Mouse (Mus musculus): ENCODE results near the gene Gm17268. TPM values are rescaled to one million over a fixed set of nuclear protein-coding genes. Genes with fewer than 3 reads are reported as not detected.

Gene Gm17268
- total RNA-seq (2021): not detected

GRCm38 (mm10) chr11:82038535-82038934 lies at the start of gene Gm17268:
Gene Gm17268 (minus strand): TSS chr11:82038562.
- DNase-seq (ENCODE audit: extremely low spot score in 1 of 2, low spot score in 1 of 2): no peak

- DNase-seq (ENCODE audit: extremely low spot score in 1 of 2, low spot score in 1 of 2): no peak
These were observed 46.0 kb upstream of the Gm17268 start for GRCm38 (mm10) chr11:82084360-82084759.

- DNase-seq (ENCODE audit: extremely low spot score in 1 of 2, low spot score in 1 of 2): no peak
These were observed 42.5 kb upstream of the Gm17268 start for GRCm38 (mm10) chr11:82080865-82081264.

DNA sequence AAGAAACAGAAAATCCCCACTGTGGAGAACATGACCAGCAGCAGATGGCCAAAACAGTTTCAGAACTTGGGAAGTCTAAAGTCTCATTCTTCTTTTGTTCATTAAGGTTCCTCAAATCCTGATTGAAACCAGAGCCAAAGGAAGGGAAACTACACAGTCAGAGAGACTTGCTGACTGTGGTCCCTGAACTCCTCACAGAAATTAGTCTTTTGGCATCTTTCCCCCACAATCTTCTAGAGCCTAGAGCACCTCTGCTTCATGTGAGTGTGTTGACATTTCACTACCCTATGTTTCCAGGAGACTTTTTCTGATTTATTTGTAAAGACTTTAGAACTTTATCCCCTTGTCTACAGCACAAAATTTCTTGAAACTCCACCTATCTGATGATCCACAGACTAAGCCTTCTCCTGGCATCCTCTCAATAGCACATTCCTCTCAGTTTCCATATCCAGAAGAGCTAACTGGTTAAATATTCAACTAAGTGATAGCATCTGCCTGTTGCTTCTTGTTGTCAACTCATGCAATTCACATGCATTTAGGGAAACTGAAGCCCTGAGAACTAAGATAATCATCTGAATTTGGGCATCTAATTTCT lies 39.9 kb upstream of the Gm17268 start:
- DNase-seq (ENCODE audit: extremely low spot score in 1 of 2, low spot score in 1 of 2): no peak

DNA sequence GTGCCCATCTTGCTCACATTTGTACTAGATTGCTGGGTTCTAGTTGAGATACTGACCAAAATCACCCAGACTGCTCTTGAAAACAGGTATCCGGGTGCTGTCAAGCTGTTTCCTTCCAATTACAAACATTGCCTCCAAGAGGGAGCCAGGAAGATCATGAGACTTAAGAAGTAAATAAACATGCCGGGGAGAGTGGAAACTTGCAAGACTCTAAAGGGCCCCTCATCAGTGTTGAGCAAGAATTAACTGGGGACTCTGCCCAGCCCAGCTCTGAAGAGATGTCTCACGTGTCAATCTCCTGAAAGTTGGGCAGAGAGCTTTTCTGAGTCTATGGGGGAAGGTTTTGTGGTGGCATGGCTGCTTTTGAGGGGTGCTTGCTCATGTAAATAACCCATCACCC lies 38.7 kb upstream of the Gm17268 start:
- DNase-seq (ENCODE audit: extremely low spot score in 1 of 2, low spot score in 1 of 2): no peak

DNA sequence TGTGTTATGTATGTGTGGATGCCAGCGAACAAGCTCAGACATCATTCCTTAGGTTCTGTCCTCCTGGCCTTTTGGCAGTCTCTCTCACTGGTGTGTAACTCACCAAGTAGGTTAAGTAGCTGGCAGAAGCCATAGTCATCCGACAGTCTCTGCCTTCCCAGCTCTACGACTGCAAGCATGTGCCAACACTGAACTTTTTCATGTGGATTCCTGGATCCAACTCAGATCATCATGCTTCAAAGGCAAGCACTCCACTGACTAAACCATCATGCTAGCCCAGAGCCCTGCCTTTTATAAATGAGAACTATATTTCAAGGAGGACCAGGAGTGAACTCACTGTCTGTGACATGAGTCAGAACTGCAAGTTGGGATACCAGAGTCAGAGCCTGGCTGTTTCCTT lies 35.3 kb upstream of the Gm17268 start:
- DNase-seq (ENCODE audit: extremely low spot score in 1 of 2, low spot score in 1 of 2): no peak

DNA sequence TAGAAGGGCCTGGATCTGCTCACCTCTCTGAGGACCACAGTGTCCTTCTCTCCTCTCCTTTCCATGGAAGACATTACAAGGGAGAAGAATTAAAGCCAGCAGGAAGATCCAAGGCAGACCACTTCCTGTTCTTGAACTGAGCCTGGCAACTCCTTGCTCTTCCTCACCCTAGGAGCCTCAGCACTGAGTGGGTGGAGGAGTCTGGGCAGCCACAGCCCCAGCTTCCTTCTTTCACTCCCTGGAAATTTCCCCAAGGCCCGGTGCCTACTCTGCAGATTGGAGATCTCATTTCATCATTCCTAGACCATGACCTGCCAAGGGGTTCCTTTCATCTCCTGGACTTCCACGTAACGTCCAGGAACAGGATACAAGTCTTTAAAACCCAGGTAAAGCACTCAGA lies 34.6 kb upstream of the Gm17268 start:
- DNase-seq (ENCODE audit: extremely low spot score in 1 of 2, low spot score in 1 of 2): no peak

DNA sequence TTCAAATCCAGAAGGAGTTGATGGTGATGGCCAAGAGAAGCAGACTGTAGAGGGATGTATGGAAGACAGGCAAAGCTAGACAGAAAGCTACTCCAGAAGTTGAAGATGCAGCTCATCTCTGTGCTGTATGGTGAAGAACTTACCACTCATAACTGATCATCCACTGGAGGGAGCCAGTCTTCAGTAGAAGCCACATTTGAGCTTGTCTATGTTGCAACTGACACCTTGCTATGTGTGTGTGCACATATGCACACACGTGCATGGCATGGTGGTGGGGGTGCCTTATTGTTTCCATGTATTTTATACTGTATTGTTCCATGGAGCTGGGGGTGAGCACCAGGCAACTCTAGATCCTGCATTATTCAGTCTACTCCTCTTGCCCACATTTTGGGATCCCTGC lies 34.0 kb upstream of the Gm17268 start:
- DNase-seq (ENCODE audit: extremely low spot score in 1 of 2, low spot score in 1 of 2): no peak

GRCm38 (mm10) chr11:82071076-82071475 lies 32.7 kb upstream of the Gm17268 start:
- no peak for DNase-seq (ENCODE audit: extremely low spot score in 1 of 2, low spot score in 1 of 2)

- no peak for DNase-seq (ENCODE audit: extremely low spot score in 1 of 2, low spot score in 1 of 2)
These were observed 28.7 kb upstream of the Gm17268 start for GRCm38 (mm10) chr11:82066953-82067571.

DNA sequence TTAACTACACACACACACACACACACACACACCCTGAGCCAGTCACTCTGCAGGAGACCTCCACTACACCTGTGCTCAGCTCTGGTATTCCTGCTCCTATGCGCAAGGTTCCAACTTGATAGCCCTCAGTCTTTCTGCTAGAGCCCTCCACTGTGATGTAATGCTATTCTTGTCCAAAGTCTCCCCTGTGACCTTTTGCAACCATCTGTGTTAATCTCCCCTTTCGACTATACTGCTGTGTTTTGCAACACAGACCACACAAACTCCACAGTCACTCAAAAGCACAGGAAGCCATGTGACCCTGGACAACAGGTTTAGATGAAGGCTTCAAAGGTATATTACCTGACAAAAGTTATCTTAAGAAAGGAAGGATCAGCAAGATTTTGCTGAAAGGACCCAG lies 25.1 kb upstream of the Gm17268 start:
- DNase-seq (ENCODE audit: extremely low spot score in 1 of 2, low spot score in 1 of 2): no peak

- no peak for DNase-seq (ENCODE audit: extremely low spot score in 1 of 2, low spot score in 1 of 2)
These were observed 23.9 kb upstream of the Gm17268 start for GRCm38 (mm10) chr11:82062226-82062625.

DNA sequence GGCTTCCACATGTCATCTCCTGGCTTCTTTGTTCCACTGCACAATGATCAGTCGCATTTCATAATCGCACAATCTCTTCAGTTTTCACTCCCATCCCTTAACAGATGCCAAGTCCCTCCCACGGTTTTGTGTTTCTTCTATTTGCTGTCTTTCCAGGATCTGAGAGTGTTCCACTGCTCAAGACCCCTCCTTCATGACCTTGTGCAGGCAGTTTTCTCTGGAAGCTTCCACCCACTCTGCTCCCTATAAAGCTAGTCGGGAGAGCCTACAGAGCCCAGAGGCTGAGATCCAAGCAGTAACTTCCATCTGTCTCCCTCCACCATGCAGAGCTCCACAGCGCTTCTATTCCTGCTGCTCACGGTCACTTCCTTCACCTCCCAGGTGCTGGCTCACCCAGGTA lies 19.3 kb upstream of the Gm17268 start, which contains the start of gene Ccl11:
Ccl11 (plus strand) TSS at position 178 of the 400 bp plus-strand sequence.
- DNase-seq (ENCODE audit: extremely low spot score in 1 of 2, low spot score in 1 of 2): no peak

DNA sequence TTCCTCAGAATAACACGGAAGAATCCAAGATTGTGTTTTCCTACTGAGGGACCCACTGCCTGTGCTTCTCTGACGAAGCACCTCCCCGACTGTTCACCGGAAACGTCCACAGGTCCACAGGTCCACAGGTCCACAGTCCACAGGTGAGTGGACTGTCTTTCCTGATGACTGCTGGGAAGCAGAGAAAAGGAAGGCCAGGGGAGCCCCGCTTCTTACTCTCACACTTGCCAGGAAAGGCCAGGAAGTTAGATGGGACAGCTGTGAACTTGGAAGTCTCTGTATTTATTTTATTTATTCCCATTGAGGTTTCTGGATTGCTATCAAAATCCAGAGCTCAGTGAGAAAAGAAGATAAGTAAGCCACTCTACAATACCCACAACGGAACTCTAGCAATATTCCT lies 15.5 kb upstream of the Gm17268 start:
- DNase-seq (ENCODE audit: extremely low spot score in 1 of 2, low spot score in 1 of 2): no peak

DNA sequence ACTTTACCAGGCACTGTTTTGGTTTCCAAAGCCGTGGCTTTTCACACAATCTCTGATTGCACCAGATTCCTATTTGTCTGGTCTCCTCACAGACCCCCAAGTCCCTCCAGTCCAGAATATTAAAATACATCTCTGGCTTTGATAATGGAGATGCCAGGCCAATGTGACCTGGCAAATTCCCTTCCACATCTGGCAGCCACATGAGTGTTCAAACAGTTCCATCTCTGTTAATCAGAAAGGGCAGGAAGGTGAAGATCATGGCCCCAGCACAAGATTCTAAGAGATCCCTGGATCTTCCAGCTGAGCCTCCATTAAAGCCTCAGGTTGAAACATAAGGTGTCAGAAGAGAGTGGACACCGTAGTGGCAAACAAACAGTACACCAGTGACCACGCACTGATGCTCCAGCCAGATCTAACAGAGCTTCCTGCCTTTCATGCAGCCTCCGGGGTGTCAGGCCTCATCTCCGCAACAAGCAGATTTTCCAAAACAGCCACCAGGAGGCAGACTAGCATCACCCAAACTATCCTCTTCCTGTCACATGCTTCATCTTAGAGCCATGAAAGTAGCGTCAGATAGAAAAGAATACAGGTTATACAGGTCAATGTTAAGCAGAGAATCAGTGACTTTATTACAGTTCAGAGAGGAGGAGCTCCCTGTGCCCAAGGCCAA lies 9.5 kb upstream of the Gm17268 start:
- peak in 1 of 2 experiments; percentile 36 for DNase-seq (ENCODE audit: extremely low spot score in 1 of 2, low spot score in 1 of 2)

- DNase-seq (ENCODE audit: extremely low spot score in 1 of 2, low spot score in 1 of 2): no peak
These were observed 7.1 kb upstream of the Gm17268 start, which contains the start of gene Ccl7 for GRCm38 (mm10) chr11:82045471-82045870. Gene Ccl7 (plus strand): TSS chr11:82045712.

GRCm38 (mm10) chr11:82041671-82042080 lies 3.3 kb upstream of the Gm17268 start:
- DNase-seq (ENCODE audit: extremely low spot score in 1 of 2, low spot score in 1 of 2): no peak

GRCm38 (mm10) chr11:82039132-82039660 lies 834 bp upstream of the Gm17268 start:
- DNase-seq (ENCODE audit: extremely low spot score in 1 of 2, low spot score in 1 of 2): no peak

GRCm38 (mm10) chr11:82035857-82036256 lies 2.5 kb downstream of the Gm17268 start:
- DNase-seq (ENCODE audit: extremely low spot score in 1 of 2, low spot score in 1 of 2): no peak

DNA sequence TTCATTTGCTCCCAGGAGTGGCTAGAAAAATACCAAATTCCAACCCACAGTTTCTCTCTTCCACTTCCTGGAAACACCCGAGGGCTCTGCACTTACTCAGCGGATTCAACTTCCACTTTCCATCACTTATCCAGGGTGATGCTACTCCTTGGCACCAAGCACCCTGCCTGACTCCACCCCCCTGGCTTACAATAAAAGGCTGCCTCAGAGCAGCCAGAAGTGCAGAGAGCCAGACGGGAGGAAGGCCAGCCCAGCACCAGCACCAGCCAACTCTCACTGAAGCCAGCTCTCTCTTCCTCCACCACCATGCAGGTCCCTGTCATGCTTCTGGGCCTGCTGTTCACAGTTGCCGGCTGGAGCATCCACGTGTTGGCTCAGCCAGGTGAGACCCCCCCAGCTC lies 3.0 kb downstream of the Gm17268 start, which contains the start of gene Ccl2:
Ccl2 (plus strand) TSS at position 216 of the 400 bp plus-strand sequence.
- DNase-seq (ENCODE audit: extremely low spot score in 1 of 2, low spot score in 1 of 2): peak in 1 of 2 experiments; percentile 20

- no peak for DNase-seq (ENCODE audit: extremely low spot score in 1 of 2, low spot score in 1 of 2)
These were observed 3.9 kb downstream of the Gm17268 start for GRCm38 (mm10) chr11:82034446-82034845.

Measured in layer of hippocampus, postnatal 25 days (tissue).